Mouse (Mus musculus): ENCODE results near the gene Kctd21. TPM values are rescaled to one million over a fixed set of nuclear protein-coding genes. Genes with fewer than 3 reads are reported as not detected.

The Kctd21 gene
- polyA plus RNA-seq, 1 experiment from 2014 or later, result 2.2 TPM

DNA sequence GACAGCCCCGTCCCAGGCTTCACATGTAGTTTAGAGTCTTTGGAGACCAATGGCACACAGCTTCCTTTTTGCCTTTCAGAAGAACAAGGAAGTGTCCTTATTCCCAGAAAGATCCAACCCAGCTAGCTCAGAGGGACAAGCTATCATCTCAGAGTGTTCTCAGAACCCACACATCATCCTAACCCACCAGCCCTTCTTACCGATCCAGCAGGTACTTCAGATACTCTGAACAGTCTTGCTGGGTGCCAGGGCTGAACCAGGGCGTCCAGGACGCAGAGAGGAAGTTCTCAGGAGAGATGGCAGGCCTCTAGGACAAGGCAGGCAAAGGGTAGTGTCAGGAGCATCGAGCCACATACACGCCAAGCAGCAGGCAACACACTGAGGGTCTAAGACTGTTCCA lies 19.3 kb upstream of the Kctd21 start:
- Histone ChIP-seq H3K4me3 (ENCODE audit: low read depth, low read length) (no peak overlapping the region), H3K27me3 (replicated peaks; ENCODE audit: control insufficient read depth, insufficient read depth, low read length) (no peaks in the 10 kb centered on the region), H3K4me1 (replicated peaks; ENCODE audit: control insufficient read depth, insufficient read depth, low read length) (no peaks in the 10 kb centered on the region), H3K9me3 (ENCODE audit: control insufficient read depth, low read length) (peaks cover 4% of the 10 kb centered on the region; the same call in 1 of the 2 replicates), H3K4me2 (no peak overlapping the region), H3K27ac (ENCODE audit: low read depth, low read length) (no peak overlapping the region), H3K36me3 (ENCODE audit: control insufficient read depth, insufficient read depth, low read length) (peaks cover 8% of the 10 kb centered on the region; the same call in 1 of the 2 replicates), H3K9ac (ENCODE audit: low read depth, low read length) (no peak overlapping the region)
- no peak for ATAC-seq (replicated peaks; ENCODE audit: low FRiP score)
- no peak for DNase-seq (ENCODE audit: low spot score)
- 80% methylated on average over 6 of the region's 6 CpGs for WGBS

- H3K4me3 ChIP-seq (ENCODE audit: low read depth, low read length), result no peak overlapping the region
- no peaks in the 10 kb centered on the region for H3K27me3 ChIP-seq (replicated peaks; ENCODE audit: control insufficient read depth, insufficient read depth, low read length)
- H3K9ac ChIP-seq (ENCODE audit: low read depth, low read length), result no peak overlapping the region
- H3K27ac ChIP-seq (ENCODE audit: low read depth, low read length), result no peak overlapping the region
- no peak for ATAC-seq (replicated peaks; ENCODE audit: low FRiP score)
- H3K4me2 ChIP-seq, result no peak overlapping the region
- peaks cover 3% of the 10 kb centered on the region; the same call in 1 of the 2 replicates for H3K36me3 ChIP-seq (ENCODE audit: control insufficient read depth, insufficient read depth, low read length)
- peaks cover 1% of the 10 kb centered on the region; the same call in 1 of the 2 replicates for H3K9me3 ChIP-seq (ENCODE audit: control insufficient read depth, low read length)
- no peak for DNase-seq (ENCODE audit: low spot score)
- H3K4me1 ChIP-seq (replicated peaks; ENCODE audit: control insufficient read depth, insufficient read depth, low read length), result no peaks in the 10 kb centered on the region
- WGBS, result 84% methylated on average over 7 of the region's 7 CpGs
Observed at GRCm38 (mm10) chr7:97313364-97313995, 18.6 kb upstream of the Kctd21 start.

- no peaks in the 10 kb centered on the region for H3K4me1 ChIP-seq (replicated peaks; ENCODE audit: control insufficient read depth, insufficient read depth, low read length)
- no peak overlapping the region for H3K4me2 ChIP-seq
- no peaks in the 10 kb centered on the region for H3K27me3 ChIP-seq (replicated peaks; ENCODE audit: control insufficient read depth, insufficient read depth, low read length)
- DNase-seq (ENCODE audit: low spot score), result no peak
- no peak overlapping the region for H3K9ac ChIP-seq (ENCODE audit: low read depth, low read length)
- WGBS, result 90% methylated on average over 5 of the region's 5 CpGs
- ATAC-seq (replicated peaks; ENCODE audit: low FRiP score), result no peak
- no peak overlapping the region for H3K4me3 ChIP-seq (ENCODE audit: low read depth, low read length)
- H3K9me3 ChIP-seq (ENCODE audit: control insufficient read depth, low read length), result no peaks in the 10 kb centered on the region
- no peak overlapping the region for H3K27ac ChIP-seq (ENCODE audit: low read depth, low read length)
- no peaks in the 10 kb centered on the region; the same call in 1 of the 2 replicates for H3K36me3 ChIP-seq (ENCODE audit: control insufficient read depth, insufficient read depth, low read length)
Observed at GRCm38 (mm10) chr7:97314646-97315045, 17.5 kb upstream of the Kctd21 start.

- ATAC-seq (replicated peaks; ENCODE audit: low FRiP score) (no peak), DNase-seq (ENCODE audit: low spot score) (no peak)
- Histone ChIP-seq H3K27ac (ENCODE audit: low read depth, low read length) (no peak overlapping the region), H3K4me2 (no peak overlapping the region), H3K36me3 (ENCODE audit: control insufficient read depth, insufficient read depth, low read length) (no peaks in the 10 kb centered on the region; the same call in 1 of the 2 replicates), H3K4me3 (ENCODE audit: low read depth, low read length) (no peak overlapping the region), H3K9ac (ENCODE audit: low read depth, low read length) (no peak overlapping the region), H3K4me1 (replicated peaks; ENCODE audit: control insufficient read depth, insufficient read depth, low read length) (no peaks in the 10 kb centered on the region), H3K27me3 (replicated peaks; ENCODE audit: control insufficient read depth, insufficient read depth, low read length) (no peaks in the 10 kb centered on the region), H3K9me3 (ENCODE audit: control insufficient read depth, low read length) (no peaks in the 10 kb centered on the region)
- WGBS, result 86% methylated on average over 6 of the region's 6 CpGs
Observed at GRCm38 (mm10) chr7:97315656-97316055, 16.5 kb upstream of the Kctd21 start.

DNA sequence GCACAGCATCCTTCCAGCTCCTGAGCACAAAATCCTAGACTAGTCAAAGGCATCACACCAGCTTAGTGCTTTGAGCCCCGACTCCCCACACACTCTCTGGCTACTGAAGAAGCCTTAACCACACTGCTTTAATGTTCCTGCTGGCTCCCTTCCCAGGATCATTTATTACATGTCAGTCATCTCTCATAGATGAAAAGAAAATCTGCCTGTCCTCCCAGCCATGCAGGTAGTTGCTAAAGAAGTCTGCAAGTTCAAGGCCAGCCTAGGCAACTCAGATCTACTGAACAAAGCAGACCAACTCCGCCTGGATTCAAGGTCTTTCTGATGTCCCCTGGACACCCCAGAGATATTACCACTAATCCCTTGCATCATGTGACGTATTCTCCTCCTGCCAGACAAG lies 14.4 kb upstream of the Kctd21 start:
- H3K27me3 ChIP-seq (replicated peaks; ENCODE audit: control insufficient read depth, insufficient read depth, low read length), result no peaks in the 10 kb centered on the region
- no peak overlapping the region for H3K4me3 ChIP-seq (ENCODE audit: low read depth, low read length)
- no peaks in the 10 kb centered on the region for H3K9me3 ChIP-seq (ENCODE audit: control insufficient read depth, low read length)
- H3K4me1 ChIP-seq (replicated peaks; ENCODE audit: control insufficient read depth, insufficient read depth, low read length), result no peaks in the 10 kb centered on the region
- H3K27ac ChIP-seq (ENCODE audit: low read depth, low read length), result no peak overlapping the region
- 83% methylated on average over 3 of the region's 3 CpGs for WGBS
- ATAC-seq (replicated peaks; ENCODE audit: low FRiP score) (no peak), DNase-seq (ENCODE audit: low spot score) (no peak)
- H3K4me2 ChIP-seq, result no peak overlapping the region
- H3K9ac ChIP-seq (ENCODE audit: low read depth, low read length), result no peak overlapping the region
- H3K36me3 ChIP-seq (ENCODE audit: control insufficient read depth, insufficient read depth, low read length), result no peaks in the 10 kb centered on the region

DNA sequence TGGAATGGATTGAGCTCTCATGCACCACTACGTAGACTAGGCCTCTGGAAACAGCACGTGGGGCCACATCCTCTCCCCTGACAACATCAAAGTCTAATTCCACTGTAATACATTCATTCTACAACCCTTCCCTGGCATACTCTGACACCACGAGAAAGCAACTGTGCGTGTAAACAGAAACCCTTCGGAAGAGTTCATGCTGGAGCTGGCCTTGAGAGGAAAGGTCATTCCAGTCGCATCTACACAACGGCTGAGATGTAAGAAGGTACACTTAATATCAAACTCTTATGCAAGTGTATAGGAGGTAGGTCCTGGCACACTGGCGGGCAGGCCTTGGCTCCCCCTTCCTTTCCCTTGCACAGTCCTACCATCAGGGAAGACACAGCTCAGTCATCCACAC lies 7.8 kb upstream of the Kctd21 start:
- Histone ChIP-seq H3K4me3 (ENCODE audit: low read depth, low read length) (no peak overlapping the region), H3K36me3 (ENCODE audit: control insufficient read depth, insufficient read depth, low read length) (no peaks in the 10 kb centered on the region), H3K9me3 (ENCODE audit: control insufficient read depth, low read length) (no peaks in the 10 kb centered on the region), H3K9ac (ENCODE audit: low read depth, low read length) (no peak overlapping the region), H3K4me1 (replicated peaks; ENCODE audit: control insufficient read depth, insufficient read depth, low read length) (0 out of 2 replicates have a peak, but pooled peaks cover 3% of the 10 kb centered on the region), H3K27me3 (replicated peaks; ENCODE audit: control insufficient read depth, insufficient read depth, low read length) (peaks cover 37% of the 10 kb centered on the region), H3K4me2 (no peak overlapping the region), H3K27ac (ENCODE audit: low read depth, low read length) (no peak overlapping the region)
- WGBS, result 85% methylated on average over 8 of the region's 8 CpGs
- ATAC-seq (replicated peaks; ENCODE audit: low FRiP score) (no peak), DNase-seq (ENCODE audit: low spot score) (no peak)

DNA sequence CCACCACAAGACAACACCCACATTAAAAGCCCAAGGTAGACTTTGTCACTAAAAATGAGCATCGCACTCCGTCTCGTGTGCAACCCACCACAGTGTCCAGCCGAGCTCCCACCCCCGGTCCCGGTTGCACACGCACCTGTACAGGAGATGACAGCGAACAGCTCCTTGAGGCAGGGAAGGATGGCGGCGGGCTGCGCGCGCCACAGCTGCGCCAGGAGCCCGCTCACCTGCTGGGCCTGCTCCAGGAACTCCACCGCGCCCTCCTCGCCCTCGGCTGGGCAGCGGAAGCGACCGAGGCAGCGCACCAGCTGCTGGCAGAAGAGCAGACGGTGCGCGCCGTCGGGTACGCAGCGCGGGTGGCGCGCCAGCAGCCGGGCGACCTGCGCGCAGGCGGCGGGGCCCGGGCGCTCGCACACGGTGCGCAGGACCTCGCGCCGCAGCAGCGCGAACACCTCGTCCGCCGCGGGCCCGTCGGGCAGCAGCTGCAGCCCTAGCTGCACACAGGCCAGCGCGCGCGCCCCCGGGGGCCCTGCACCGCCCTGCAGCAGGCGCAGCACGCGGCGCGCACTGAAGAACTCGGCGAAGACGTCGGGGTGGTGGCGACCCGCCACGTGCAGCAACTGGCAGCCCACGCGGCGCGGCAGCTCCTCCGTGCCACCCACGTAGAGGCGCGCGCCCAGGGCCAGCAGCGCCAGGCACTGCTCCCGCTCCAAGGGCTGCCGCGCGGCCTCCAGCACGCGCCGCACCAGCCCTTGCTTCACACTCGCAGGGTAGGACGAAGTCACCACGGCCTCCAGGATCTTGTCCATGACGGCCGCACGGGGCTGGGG lies 6.8 kb upstream of the Kctd21 start:
- Histone ChIP-seq H3K4me1 (replicated peaks; ENCODE audit: control insufficient read depth, insufficient read depth, low read length) (0 out of 2 replicates have a peak, but pooled peaks cover 3% of the 10 kb centered on the region), H3K27ac (ENCODE audit: low read depth, low read length) (no peak overlapping the region), H3K4me2 (peak overlapping the region; percentile 48), H3K9me3 (ENCODE audit: control insufficient read depth, low read length) (no peaks in the 10 kb centered on the region), H3K36me3 (ENCODE audit: control insufficient read depth, insufficient read depth, low read length) (no peaks in the 10 kb centered on the region), H3K4me3 (ENCODE audit: low read depth, low read length) (peak overlapping the region; percentile 32), H3K27me3 (replicated peaks; ENCODE audit: control insufficient read depth, insufficient read depth, low read length) (peaks cover 37% of the 10 kb centered on the region), H3K9ac (ENCODE audit: low read depth, low read length) (no peak overlapping the region)
- DNase-seq (ENCODE audit: low spot score) (no peak), ATAC-seq (replicated peaks; ENCODE audit: low FRiP score) (no peak)
- 13% methylated on average over 96 of the region's 96 CpGs for WGBS

GRCm38 (mm10) chr7:97327376-97327775 lies 4.8 kb upstream of the Kctd21 start:
- Histone ChIP-seq H3K4me2 (no peak overlapping the region), H3K27ac (ENCODE audit: low read depth, low read length) (no peak overlapping the region), H3K4me3 (ENCODE audit: low read depth, low read length) (no peak overlapping the region), H3K9me3 (ENCODE audit: control insufficient read depth, low read length) (no peaks in the 10 kb centered on the region), H3K36me3 (ENCODE audit: control insufficient read depth, insufficient read depth, low read length) (no peaks in the 10 kb centered on the region), H3K27me3 (replicated peaks; ENCODE audit: control insufficient read depth, insufficient read depth, low read length) (peaks cover 37% of the 10 kb centered on the region), H3K9ac (ENCODE audit: low read depth, low read length) (no peak overlapping the region), H3K4me1 (replicated peaks; ENCODE audit: control insufficient read depth, insufficient read depth, low read length) (peaks cover 6% of the 10 kb centered on the region; the same call in 1 of the 2 replicates)
- 85% methylated on average over 4 of the region's 4 CpGs for WGBS
- DNase-seq (ENCODE audit: low spot score) (no peak), ATAC-seq (replicated peaks; ENCODE audit: low FRiP score) (no peak)
